Mouse (Mus musculus) layer of hippocampus, postnatal 25 days (tissue): ENCODE results near the gene Rnaseh2b. TPM values are rescaled to one million over a fixed set of nuclear protein-coding genes. Genes with fewer than 3 reads are reported as not detected.

Experiments
- DNase-seq, 2 experiments: peaks; one replicate each; pipeline ENCODE4 v3.0.0; 2022; ENCODE audit warnings: mixed read lengths in 2 of 2, low spot score in 1 of 2; ENCODE audit errors: extremely low spot score in 1 of 2
- total RNA-seq, 2 experiments: library from RNA; stranded (reverse); gene quantifications; 2 replicates each; pipeline ENCODE4 v1.2.3; 2021

Rnaseh2b gene
- total RNA-seq, 2 experiments from 2014 or later: 10.1 to 14.1 TPM

- DNase-seq: no peak
Measured at GRCm38 (mm10) chr14:62353372-62353771, 61.0 kb downstream of the Rnaseh2b start.

- no peak for DNase-seq
Measured at GRCm38 (mm10) chr14:62353793-62354192, 61.4 kb downstream of the Rnaseh2b start.

GRCm38 (mm10) chr14:62355201-62355600 is 62.8 kb downstream of the Rnaseh2b start:
- no peak for DNase-seq

GRCm38 (mm10) chr14:62361263-62361980 is 69.0 kb downstream of the Rnaseh2b start:
- no peak for DNase-seq

- DNase-seq: no peak
Measured at GRCm38 (mm10) chr14:62363774-62364173, 71.4 kb downstream of the Rnaseh2b start.

GRCm38 (mm10) chr14:62370819-62371218 is 78.4 kb downstream of the Rnaseh2b start:
- DNase-seq: no peak

- DNase-seq: no peak
Measured at GRCm38 (mm10) chr14:62374001-62374400, 81.6 kb downstream of the Rnaseh2b start.

- DNase-seq: no peak
Measured at GRCm38 (mm10) chr14:62375694-62376093, 83.3 kb downstream of the Rnaseh2b start.

- no peak for DNase-seq
Measured at GRCm38 (mm10) chr14:62376115-62376514, 83.7 kb downstream of the Rnaseh2b start.

- no peak for DNase-seq
Measured at GRCm38 (mm10) chr14:62379391-62379790, 87.0 kb downstream of the Rnaseh2b start.

GRCm38 (mm10) chr14:62380606-62381005 is 88.2 kb downstream of the Rnaseh2b start:
- DNase-seq: no peak

- no peak for DNase-seq
Measured at GRCm38 (mm10) chr14:62383109-62383508, 90.7 kb downstream of the Rnaseh2b start.

GRCm38 (mm10) chr14:62383786-62384299 is 91.5 kb downstream of the Rnaseh2b start:
- no peak for DNase-seq

GRCm38 (mm10) chr14:62389064-62389728 is 96.8 kb downstream of the Rnaseh2b start:
- DNase-seq: peak in 1 of 2 experiments; percentile 19

- DNase-seq: no peak
Measured at GRCm38 (mm10) chr14:62389729-62390536, 97.5 kb downstream of the Rnaseh2b start.

- DNase-seq: no peak
Measured at GRCm38 (mm10) chr14:62392754-62393153, 100.4 kb downstream of the Rnaseh2b start.

- DNase-seq: no peak
Measured at GRCm38 (mm10) chr14:62395346-62395745, 103.0 kb downstream of the Rnaseh2b start.

- DNase-seq: no peak
Measured at GRCm38 (mm10) chr14:62416007-62416741, 123.8 kb downstream of the Rnaseh2b start.

- no peak for DNase-seq
Measured at GRCm38 (mm10) chr14:62416742-62417134, 124.3 kb downstream of the Rnaseh2b start.

GRCm38 (mm10) chr14:62417501-62417900 is 125.1 kb downstream of the Rnaseh2b start:
- no peak for DNase-seq
